Mouse (Mus musculus): ENCODE results near the gene Hadh.

- TF ChIP-seq CTCF (IDR thresholded peaks at IDR 0.05; ENCODE audit: low read depth, low read length) (peak; percentile 76), POLR2A (IDR thresholded peaks at IDR 0.05; ENCODE audit: insufficient read depth, low read length) (no peak), EP300 (IDR thresholded peaks at IDR 0.05; ENCODE audit: insufficient read depth, low read depth, low read length) (no peak)
Measured at GRCm38 (mm10) chr3:131320184-131320583, 48.3 kb upstream of the Hadh start.
